Mouse (Mus musculus) neural tube, embryonic 14.5 days (tissue): ENCODE results near the gene Atg16l2. TPM values are rescaled to one million over a fixed set of nuclear protein-coding genes. Genes with fewer than 3 reads are reported as not detected.

Source experiments
- ATAC-seq: fragments of 200-750 bp; cut with Nextera tagmentation; 2 replicates; pipeline ENCODE4 v1.8.0; 2017; ENCODE audit warnings: low read depth, mild to moderate bottlenecking, moderate TSS enrichment, moderate library complexity
- H3K27ac ChIP-seq: fragments of 300-500 bp; sonication (generic); 2 replicates; pipeline ENCODE4 v1.5.1; 2014; ENCODE audit warnings: low read depth, mild to moderate bottlenecking, control low read depth, low read length, moderate library complexity, mixed read lengths
- H3K27me3 ChIP-seq: fragments of 300-500 bp; sonication (generic); 2 replicates; pipeline ENCODE4 v1.6.1; 2014; ENCODE audit warnings: low read length; ENCODE audit not compliant: control insufficient read depth, insufficient read depth
- H3K36me3 ChIP-seq: fragments of 300-500 bp; sonication (generic); 2 replicates; pipeline ENCODE4 v1.6.1; 2014; ENCODE audit warnings: low read length, mixed read lengths; ENCODE audit not compliant: control insufficient read depth, insufficient read depth
- H3K4me1 ChIP-seq: fragments of 300-500 bp; sonication (generic); 2 replicates; pipeline ENCODE4 v1.6.1; 2014; ENCODE audit warnings: low read length; ENCODE audit not compliant: control insufficient read depth, insufficient read depth
- H3K4me2 ChIP-seq: fragments of 300-500 bp; sonication (generic); 2 replicates; pipeline ENCODE4 v1.6.1; 2014; ENCODE audit warnings: mild to moderate bottlenecking, low read depth, low read length, control low read depth
- H3K4me3 ChIP-seq: fragments of 300-500 bp; sonication (generic); 2 replicates; pipeline ENCODE4 v1.5.1; 2014; ENCODE audit warnings: low read depth, low read length, control low read depth, mixed read lengths
- H3K9ac ChIP-seq: fragments of 300-500 bp; sonication (generic); replicated peaks from 2 replicates; pipeline ENCODE4 v1.6.1; 2014; ENCODE audit warnings: low read depth, mild to moderate bottlenecking, control low read depth, low read length, mixed read lengths
- H3K9me3 ChIP-seq: fragments of 300-500 bp; sonication (generic); 2 replicates; pipeline ENCODE4 v1.6.1; 2016; ENCODE audit warnings: low read length; ENCODE audit not compliant: control insufficient read depth
- WGBS: fragments of 180-500 bp; shearing (Covaris S2); extraction: QIAGEN DNeasy Blood & Tissue Kit; methylation state at CpG from one replicate; pipeline ENCODE4 v1.1.7; 2014; 5-methylcytosine and 5-hydroxymethylcytosine counted together
- polyA plus RNA-seq: library from polyadenylated mRNA; unstranded; fragments of >200 nt; fragmentation: Nextera tagmentation; extraction: Ambion mirVana; gene quantifications from 2 replicates; pipeline ENCODE4 v1.2.1, GENCODE M21; 2014

The Atg16l2 gene
- polyA plus RNA-seq, 1 experiment from 2014 or later, result 28.8 TPM

DNA sequence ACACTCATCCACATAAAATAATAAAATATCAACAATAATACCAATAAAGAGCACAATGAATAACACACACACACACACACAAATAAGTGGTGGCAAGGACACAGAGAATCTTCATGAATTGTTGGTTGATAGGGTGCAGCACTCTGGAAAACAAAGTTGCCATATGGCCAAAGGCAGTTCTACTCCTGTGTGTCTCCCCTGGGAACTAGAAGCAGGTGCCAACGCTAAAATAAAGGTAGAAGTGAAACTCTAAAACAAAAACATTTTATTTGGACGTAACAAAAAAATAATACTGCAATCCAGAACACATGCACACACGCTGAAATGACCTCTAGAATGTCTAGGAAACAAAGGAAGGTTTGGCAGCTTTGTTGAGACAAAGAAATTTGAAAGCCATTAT lies 69.3 kb downstream of the Atg16l2 start:
- H3K4me2 ChIP-seq, result no peak overlapping the region
- no peaks in the 10 kb centered on the region; the same call in 1 of the 2 replicates for H3K36me3 ChIP-seq
- no peaks in the 10 kb centered on the region for H3K4me1 ChIP-seq
- H3K9ac ChIP-seq, result no peak overlapping the region
- 53% methylated on average over 3 of the region's 3 CpGs for WGBS
- no peaks in the 10 kb centered on the region for H3K27me3 ChIP-seq
- no peak overlapping the region for H3K27ac ChIP-seq
- no peaks in the 10 kb centered on the region for H3K9me3 ChIP-seq
- ATAC-seq, result no peak
- no peak overlapping the region for H3K4me3 ChIP-seq

DNA sequence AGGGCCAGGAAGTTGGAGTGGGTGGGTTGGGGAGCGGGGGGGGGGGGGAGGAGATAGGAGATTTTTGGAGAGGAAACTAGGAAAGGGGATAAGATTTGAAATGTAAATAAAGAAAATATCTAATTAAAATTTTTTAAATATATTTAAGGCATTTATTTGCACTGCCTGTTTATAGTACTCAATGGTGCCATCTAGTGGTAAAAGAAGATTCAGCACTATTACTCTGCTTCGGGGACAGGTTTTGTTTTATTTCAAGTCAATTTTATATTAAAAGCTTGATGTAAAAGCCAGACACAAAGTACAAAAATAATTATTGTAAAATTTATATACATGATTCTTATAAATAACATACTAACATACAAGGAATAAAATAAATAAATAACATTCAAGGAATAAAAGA lies 70.6 kb downstream of the Atg16l2 start:
- no peak for ATAC-seq
- 48% methylated on average over 1 of the region's 2 CpGs for WGBS

DNA sequence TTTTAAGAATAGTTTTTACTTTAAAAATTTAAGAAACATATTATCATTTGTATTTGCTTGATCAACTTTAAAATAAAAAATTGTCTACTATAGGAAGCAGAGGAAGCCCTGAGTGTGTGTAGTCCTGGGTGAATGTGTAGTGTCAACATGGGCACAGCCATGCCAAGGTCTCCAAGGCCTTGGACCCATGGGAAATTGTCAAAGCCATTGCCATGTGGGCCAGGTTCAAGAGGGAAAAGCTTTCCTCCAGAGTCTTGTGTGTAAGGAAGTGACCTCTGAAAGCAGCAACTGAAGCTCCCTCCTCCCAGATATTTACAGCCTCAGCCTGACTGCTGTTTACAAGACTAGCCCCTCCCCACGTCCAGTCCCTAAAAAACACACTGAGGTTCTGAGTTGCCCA lies 72.7 kb downstream of the Atg16l2 start:
- 36% methylated on average over 1 of the region's 1 CpGs for WGBS
- Histone ChIP-seq H3K27me3 (no peaks in the 10 kb centered on the region), H3K36me3 (no peaks in the 10 kb centered on the region; the same call in 1 of the 2 replicates), H3K4me2 (no peak overlapping the region), H3K4me3 (no peak overlapping the region), H3K4me1 (no peaks in the 10 kb centered on the region), H3K9ac (no peak overlapping the region), H3K9me3 (no peaks in the 10 kb centered on the region), H3K27ac (no peak overlapping the region)
- no peak for ATAC-seq

More for the DNA sequence above, 70.6 kb downstream of the Atg16l2 start:
- Histone ChIP-seq H3K27ac (no peak overlapping the region), H3K4me3 (no peak overlapping the region), H3K4me2 (no peak overlapping the region), H3K4me1 (no peaks in the 10 kb centered on the region), H3K27me3 (no peaks in the 10 kb centered on the region), H3K9me3 (no peaks in the 10 kb centered on the region), H3K36me3 (no peaks in the 10 kb centered on the region; the same call in 1 of the 2 replicates), H3K9ac (no peak overlapping the region)

DNA sequence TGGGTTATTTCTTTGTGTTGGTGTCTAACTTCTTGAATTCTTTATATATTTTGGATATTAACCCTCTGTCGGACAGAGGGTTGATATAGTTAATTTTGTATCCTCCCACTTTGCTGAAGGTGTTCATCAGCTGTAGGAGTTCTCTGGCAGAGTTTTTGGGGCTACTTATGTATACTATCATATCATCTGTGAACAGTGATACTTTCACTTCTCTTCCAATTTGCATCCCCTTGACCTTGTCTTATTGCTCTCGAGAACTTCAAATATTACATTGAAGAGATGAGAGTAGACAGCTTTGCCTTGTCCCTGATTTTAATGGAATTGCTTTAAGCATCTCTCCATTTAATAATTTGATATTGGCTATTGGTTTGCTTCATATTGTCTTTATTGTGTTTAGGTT lies 78.5 kb downstream of the Atg16l2 start:
- no peaks in the 10 kb centered on the region for H3K9me3 ChIP-seq
- no peak overlapping the region for H3K27ac ChIP-seq
- no peaks in the 10 kb centered on the region for H3K27me3 ChIP-seq
- H3K36me3 ChIP-seq, result no peaks in the 10 kb centered on the region
- H3K4me1 ChIP-seq, result no peaks in the 10 kb centered on the region
- no peak overlapping the region for H3K4me2 ChIP-seq
- WGBS, result 95% methylated on average over 2 of the region's 2 CpGs
- H3K9ac ChIP-seq, result no peak overlapping the region
- no peak overlapping the region for H3K4me3 ChIP-seq
- no peak for ATAC-seq

DNA sequence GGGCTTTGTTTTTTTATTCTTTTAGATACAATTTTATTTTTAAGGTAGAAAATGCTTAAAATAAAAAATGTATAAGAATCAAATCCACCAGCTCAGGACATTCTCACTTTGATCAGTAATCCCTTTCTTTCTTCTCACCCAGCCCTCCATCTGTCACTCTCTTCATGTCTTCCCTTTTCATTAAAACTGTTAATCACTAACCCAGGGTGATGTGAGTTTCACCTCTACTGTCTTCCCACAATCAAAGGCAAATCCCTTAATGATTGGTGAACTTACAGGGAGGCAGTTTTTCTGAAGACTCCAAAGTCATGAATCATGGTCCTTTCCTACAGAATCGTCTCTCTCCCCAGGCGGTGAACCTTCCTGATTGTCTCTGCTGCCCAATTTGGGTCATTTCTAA lies 85.3 kb downstream of the Atg16l2 start:
- no peak overlapping the region for H3K9ac ChIP-seq
- H3K4me1 ChIP-seq, result no peaks in the 10 kb centered on the region
- no peaks in the 10 kb centered on the region for H3K9me3 ChIP-seq
- H3K36me3 ChIP-seq, result no peaks in the 10 kb centered on the region
- H3K4me3 ChIP-seq, result no peak overlapping the region
- H3K4me2 ChIP-seq, result no peak overlapping the region
- WGBS, result 46% methylated on average over 2 of the region's 2 CpGs
- H3K27ac ChIP-seq, result no peak overlapping the region
- ATAC-seq, result no peak
- H3K27me3 ChIP-seq, result no peaks in the 10 kb centered on the region

DNA sequence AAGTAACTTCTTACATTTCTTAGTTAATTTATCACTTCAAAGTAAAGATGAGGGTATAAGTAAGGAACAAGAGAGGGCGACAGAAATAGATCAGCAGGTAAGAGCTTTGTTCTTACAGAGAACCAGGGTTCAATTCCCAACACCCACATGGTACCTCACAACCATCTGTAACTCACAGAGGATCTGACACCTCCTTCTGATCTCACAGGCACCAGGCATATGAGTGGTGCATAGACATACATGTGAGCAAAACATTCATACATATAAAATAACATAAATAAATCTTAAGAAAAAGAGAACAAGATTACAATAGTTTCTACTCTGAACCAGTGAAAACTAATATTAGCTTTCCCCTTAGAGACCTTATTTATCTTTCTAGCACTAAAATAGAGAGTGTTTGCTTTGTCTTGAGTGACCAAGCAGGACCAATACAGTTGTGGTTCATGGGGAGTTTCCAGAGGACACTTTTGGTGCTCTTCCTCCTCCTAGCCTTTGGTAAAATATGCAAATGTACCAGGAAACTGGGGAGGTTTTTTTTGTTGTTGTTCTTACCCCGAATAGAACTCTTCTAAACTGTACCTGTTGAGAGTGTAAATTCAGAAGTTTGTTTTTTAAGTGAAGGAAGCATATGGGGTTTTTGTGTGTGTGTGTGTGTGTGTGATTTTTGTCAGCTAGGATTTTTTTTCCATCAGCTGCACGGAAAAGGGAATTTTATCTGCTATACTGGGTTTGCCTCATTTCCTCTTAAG lies 88.4 kb downstream of the Atg16l2 start:
- Histone ChIP-seq H3K36me3 (no peaks in the 10 kb centered on the region), H3K27ac (no peak overlapping the region), H3K9ac (no peak overlapping the region), H3K27me3 (no peaks in the 10 kb centered on the region), H3K4me2 (no peak overlapping the region), H3K4me3 (no peak overlapping the region), H3K4me1 (no peaks in the 10 kb centered on the region), H3K9me3 (no peaks in the 10 kb centered on the region)
- ATAC-seq, result no peak
- WGBS, result 83% methylated on average over 3 of the region's 3 CpGs

Other genes with a start within 250 kb of the Atg16l2 start
- gene Fchsd2, start 209.4 kb downstream of the Atg16l2 start, polyA plus RNA-seq, result 51.6 TPM in 2 replicates
- 12.6 and 17.4 TPM in 2 replicates for gene Stard10, start 14.8 kb upstream of the Atg16l2 start, polyA plus RNA-seq
- 4.0 and 11.1 TPM in 2 replicates for gene Arap1, start 45.8 kb upstream of the Atg16l2 start, polyA plus RNA-seq
- gene Gm45837, start 108.6 kb upstream of the Atg16l2 start, polyA plus RNA-seq, result not detected in 2 replicates
- 13.5 and 24.5 TPM in 2 replicates for gene Pde2a, start 119.4 kb upstream of the Atg16l2 start, polyA plus RNA-seq